ENCODE assay signal across 8 mouse cellular contexts in genomic region chrX:102005141-102005641, GRCm38 (mm10).
DNase-seq lines count a peak whose midpoint lies in the region; ATAC-seq and TF ChIP-seq lines count a peak whose summit lies in the region.

No protein-coding gene starts in this region.

- 28% methylated on average over 7 of the region's 10 CpGs for WGBS in lung, postnatal 0 days
- WGBS in midbrain, postnatal 0 days: 13% methylated on average over 9 of the region's 10 CpGs

- no peak for TF ChIP-seq CTCF in lung, postnatal 0 days (IDR thresholded peaks at IDR 0.05)
- TF ChIP-seq CTCF in midbrain, postnatal 0 days (IDR thresholded peaks at IDR 0.05): no peak

- H3K4me2 ChIP-seq in lung, postnatal 0 days (replicated peaks; ENCODE audit: low read depth, low read length): peak overlapping the region; percentile 30; the same call in 1 of the 2 replicates
- H3K4me2 ChIP-seq in midbrain, postnatal 0 days (ENCODE audit: low read depth, low read length, poor library complexity, severe bottlenecking): peak overlapping the region; percentile 59

- no peak overlapping the region for H3K9ac ChIP-seq in lung, postnatal 0 days (replicated peaks; ENCODE audit: low read depth)
- no peak overlapping the region for H3K9ac ChIP-seq in midbrain, postnatal 0 days (replicated peaks; ENCODE audit: low read length, poor library complexity, severe bottlenecking)

- no peaks in the 10 kb centered on the region; the same call in 1 of the 2 replicates for H3K4me1 ChIP-seq in lung, postnatal 0 days (ENCODE audit: insufficient read depth, low read depth, low read length)
- H3K4me1 ChIP-seq in midbrain, postnatal 0 days (ENCODE audit: insufficient read depth, low read length): peaks cover 3% of the 10 kb centered on the region; the same call in 1 of the 2 replicates

- ATAC-seq in lung, postnatal 0 days: peak; percentile 73
- ATAC-seq in midbrain, postnatal 0 days (ENCODE audit: low FRiP score): no peak

- peak; percentile 16 for DNase-seq in adrenal gland, postnatal 25 days
- no peak for DNase-seq in adrenal gland, adult 2 months
- peak; percentile 11 for DNase-seq in lung, postnatal 0 days (ENCODE audit: low spot score)
- DNase-seq in lung, postnatal 14 days: no peak
- DNase-seq in kidney, adult 18-20 months: peak; percentile 42
- DNase-seq in midbrain, postnatal 0 days (ENCODE audit: low spot score): no peak
- DNase-seq in ovary, adult 18-20 months (ENCODE audit: low spot score): no peak
- DNase-seq in cerebellum, adult 9-10 months: no peak

- H3K36me3 ChIP-seq in lung, postnatal 0 days (ENCODE audit: insufficient read depth, low read length): no peaks in the 10 kb centered on the region
- no peaks in the 10 kb centered on the region for H3K36me3 ChIP-seq in midbrain, postnatal 0 days (ENCODE audit: insufficient read depth, low read length)

- H3K27ac ChIP-seq in lung, postnatal 0 days (ENCODE audit: low read length): no peak overlapping the region
- no peak overlapping the region for H3K27ac ChIP-seq in midbrain, postnatal 0 days (ENCODE audit: low read depth, low read length)

- no peak for TF ChIP-seq EP300 in lung, postnatal 0 days (IDR thresholded peaks at IDR 0.05)

- H3K27me3 ChIP-seq in lung, postnatal 0 days (replicated peaks; ENCODE audit: insufficient read depth, low read length): no peaks in the 10 kb centered on the region
- H3K27me3 ChIP-seq in midbrain, postnatal 0 days (ENCODE audit: insufficient read depth, low read length): peaks cover 6% of the 10 kb centered on the region; the same call in 1 of the 2 replicates

- no peaks in the 10 kb centered on the region for H3K9me3 ChIP-seq in lung, postnatal 0 days (ENCODE audit: low read length)
- no peaks in the 10 kb centered on the region for H3K9me3 ChIP-seq in midbrain, postnatal 0 days (ENCODE audit: low read length)

- no peak overlapping the region for H3K4me3 ChIP-seq in lung, postnatal 0 days (ENCODE audit: low read depth, low read length)
- H3K4me3 ChIP-seq in midbrain, postnatal 0 days (ENCODE audit: low read depth, low read length): peak overlapping the region; percentile 34

Comparison
In these comparisons a context has a peak if more than half of its experiments do, and no peak if none do; other contexts are left out.
1. DNase-seq: peak in adrenal gland, postnatal 25 days (single experiment), lung, postnatal 0 days (single experiment) and kidney, adult 18-20 months (single experiment); none in adrenal gland, adult 2 months (single experiment), lung, postnatal 14 days (single experiment), midbrain, postnatal 0 days (single experiment), ovary, adult 18-20 months (single experiment) and cerebellum, adult 9-10 months (single experiment).